Mouse (Mus musculus): ENCODE measurements around the gene Ctxn1. TPM values are rescaled to one million over a fixed set of nuclear protein-coding genes. Genes with fewer than 3 reads are reported as not detected.

Ctxn1 gene
- total RNA-seq, 2 experiments from 2014 or later: 599 to 686 TPM

DNA sequence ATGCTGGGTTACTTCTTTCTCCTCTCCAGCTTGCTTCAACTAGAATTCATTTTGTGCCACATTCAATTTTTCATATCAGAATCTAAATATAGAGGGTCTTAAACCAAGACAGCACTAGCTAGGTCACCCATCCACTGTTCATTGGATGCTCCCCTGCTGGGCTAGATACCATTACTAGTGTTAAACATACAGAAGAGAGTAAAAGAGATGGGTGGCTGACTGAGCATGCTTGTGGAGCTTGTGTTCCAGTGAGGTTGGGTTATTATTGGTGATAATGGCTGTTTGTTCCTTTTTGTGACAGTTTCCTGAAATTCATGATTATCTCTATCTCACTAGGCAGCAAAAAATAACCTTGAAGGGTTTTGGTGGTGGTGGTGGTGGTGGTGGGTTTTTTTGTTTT, 37.0 kb downstream of the Ctxn1 start:
- no peak for DNase-seq (ENCODE audit: low spot score in 2 of 2)
- intact Hi-C loops (cut with DNase I): no loop called here

DNA sequence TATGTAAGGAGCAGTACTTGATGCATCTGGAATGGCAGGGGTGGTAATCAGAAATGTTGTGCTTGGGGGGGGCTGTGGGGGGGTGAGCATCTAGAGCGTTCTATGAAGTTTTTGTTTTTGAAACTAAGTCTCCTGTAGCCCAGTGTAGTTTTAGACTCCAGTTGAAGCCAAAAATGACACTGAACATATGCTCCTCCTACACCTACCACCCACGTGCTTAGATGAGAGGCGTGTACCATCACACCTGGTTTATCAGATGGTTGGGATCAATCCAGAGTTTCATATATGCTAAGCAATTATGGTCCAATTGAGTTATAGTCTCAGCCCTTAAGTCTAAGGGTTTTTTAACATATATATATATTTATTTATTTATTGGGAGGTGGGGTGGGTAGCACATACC, 39.5 kb downstream of the Ctxn1 start:
- DNase-seq (ENCODE audit: low spot score in 2 of 2): peak; percentile 34 to 44
- intact Hi-C loops (cut with DNase I): loop anchor here (5.0 kb wide), 1 partner anchor 33 kb away; the partner anchor contains the start of gene Snapc2

DNA sequence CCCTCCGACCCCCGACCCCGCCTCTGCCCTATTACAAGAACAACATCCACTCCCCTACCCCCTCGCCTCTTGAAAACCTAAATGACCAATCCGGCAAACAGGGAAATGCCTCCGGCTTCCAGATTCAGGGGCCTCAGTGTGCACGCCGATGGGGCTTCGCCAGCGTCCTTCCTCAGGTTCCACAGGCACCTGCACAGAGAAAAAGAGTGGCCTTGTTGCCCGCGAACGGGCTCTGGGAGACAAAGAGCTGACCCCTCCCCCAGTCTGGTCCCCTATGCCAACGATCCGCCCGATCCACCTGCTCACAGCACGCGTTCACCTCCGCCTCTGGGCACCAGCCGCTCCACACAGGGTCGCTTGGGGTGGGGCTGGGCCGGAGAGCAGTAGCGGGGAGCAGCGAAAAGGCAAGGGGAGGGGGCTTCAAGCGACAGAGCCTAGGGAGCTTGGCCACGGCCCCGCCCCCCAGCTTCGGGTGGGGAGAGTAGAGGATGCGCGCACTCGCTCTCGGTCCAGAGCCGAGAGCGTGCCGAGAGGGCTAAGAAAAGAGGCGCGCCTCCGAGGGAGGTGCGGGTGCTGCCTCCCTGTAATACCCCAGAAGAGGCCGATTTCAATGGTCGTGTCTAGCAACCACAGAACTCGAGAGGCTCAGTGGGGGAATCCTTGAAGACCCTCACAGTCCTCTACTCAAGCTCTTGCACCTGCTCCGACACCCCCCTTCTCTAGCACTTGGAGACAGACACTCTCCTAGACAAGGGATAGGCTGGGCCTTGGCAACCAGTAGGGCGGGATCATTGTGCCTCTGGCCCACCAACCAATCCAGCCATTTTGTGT, 42.1 kb downstream of the Ctxn1 start, which contains the start of gene Prr36:
Prr36 (minus strand) TSS at position 669 of the 831 bp plus-strand sequence.
- intact Hi-C loops (cut with DNase I): loop anchor here (1.0 to 5.0 kb wide), 3 partner anchors 12 to 35 kb away; partner anchors contain the start of genes Gm49320, Map2k7 and Snapc2
- DNase-seq (ENCODE audit: low spot score in 2 of 2): peak; percentile 70 to 74

DNA sequence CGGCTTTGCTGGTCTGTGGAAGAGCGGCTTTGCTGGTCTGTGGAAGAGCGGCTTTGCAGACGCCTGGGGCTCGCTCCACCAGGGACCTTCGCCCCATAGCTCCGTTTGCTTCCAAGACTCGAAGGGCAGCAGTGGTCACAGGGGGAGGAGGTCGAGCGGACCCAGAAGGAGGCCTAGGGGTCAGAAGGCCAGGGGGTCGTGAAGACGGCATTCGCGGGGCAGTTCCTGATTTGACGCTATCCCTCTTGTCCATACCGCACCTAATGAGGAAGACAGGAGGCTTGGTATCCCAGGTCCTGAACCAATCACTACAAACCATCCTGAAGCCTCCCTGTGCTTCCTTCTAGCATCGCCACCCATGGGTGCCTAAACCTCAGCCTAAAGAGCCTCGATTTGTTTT, 42.8 kb downstream of the Ctxn1 start:
- intact Hi-C loops (cut with DNase I): loop anchor here (2.0 to 5.0 kb wide), 2 partner anchors 23 to 36 kb away; partner anchors contain the start of genes Gm49320, Map2k7 and Snapc2
- DNase-seq (ENCODE audit: low spot score in 2 of 2): peak in 1 of 2 experiments; percentile 23

DNA sequence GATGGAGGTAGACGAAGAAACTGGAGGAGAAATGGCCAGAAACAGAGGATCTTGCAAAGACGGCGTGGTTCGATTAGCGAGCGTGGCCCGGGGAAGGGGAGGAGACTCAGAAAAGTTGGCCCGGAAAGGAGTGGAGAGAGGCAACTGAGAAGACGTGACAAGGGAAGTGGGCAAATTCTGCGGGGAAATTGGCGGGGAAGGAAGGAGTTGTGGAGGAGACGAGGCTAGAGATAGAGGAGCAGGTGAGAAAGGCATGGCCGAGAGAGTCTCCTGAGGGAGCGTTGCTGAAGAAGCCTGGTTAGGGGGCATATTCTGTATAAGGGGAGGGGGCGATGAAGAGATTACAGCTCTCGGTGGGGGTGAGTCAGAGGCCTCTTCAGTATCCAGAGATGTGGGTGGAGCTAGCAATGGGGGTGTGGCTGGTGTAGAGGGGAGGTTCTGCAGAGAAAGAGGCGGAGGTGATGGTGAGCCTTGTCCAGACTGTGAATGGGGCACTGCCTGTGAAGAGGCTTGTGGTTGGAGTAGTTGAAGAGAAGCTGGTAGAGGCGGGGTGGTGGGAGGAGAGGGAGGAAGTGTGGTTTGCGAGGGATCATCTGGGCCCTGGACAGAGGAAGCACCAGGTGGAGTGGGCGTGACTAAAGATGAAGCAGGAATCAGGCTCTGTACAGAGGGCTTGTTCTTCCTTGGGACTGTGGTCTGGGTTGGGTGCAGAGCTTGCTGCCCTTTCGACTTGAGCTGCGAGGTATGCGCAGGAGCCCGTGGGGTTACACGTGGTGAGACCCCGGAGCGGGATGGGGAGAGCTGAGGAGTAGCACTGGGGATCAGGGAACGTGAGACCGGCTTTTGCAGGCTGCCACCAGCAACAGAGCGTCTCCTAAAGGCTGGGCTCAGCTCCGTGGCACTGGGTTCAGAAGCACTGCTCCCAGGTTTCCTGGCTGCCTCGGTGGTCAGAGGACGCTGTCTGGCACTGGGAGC, 44.8 kb downstream of the Ctxn1 start:
- intact Hi-C loops (cut with DNase I): no loop called here
- DNase-seq (ENCODE audit: low spot score in 2 of 2): peak in 1 of 2 experiments; percentile 20

DNA sequence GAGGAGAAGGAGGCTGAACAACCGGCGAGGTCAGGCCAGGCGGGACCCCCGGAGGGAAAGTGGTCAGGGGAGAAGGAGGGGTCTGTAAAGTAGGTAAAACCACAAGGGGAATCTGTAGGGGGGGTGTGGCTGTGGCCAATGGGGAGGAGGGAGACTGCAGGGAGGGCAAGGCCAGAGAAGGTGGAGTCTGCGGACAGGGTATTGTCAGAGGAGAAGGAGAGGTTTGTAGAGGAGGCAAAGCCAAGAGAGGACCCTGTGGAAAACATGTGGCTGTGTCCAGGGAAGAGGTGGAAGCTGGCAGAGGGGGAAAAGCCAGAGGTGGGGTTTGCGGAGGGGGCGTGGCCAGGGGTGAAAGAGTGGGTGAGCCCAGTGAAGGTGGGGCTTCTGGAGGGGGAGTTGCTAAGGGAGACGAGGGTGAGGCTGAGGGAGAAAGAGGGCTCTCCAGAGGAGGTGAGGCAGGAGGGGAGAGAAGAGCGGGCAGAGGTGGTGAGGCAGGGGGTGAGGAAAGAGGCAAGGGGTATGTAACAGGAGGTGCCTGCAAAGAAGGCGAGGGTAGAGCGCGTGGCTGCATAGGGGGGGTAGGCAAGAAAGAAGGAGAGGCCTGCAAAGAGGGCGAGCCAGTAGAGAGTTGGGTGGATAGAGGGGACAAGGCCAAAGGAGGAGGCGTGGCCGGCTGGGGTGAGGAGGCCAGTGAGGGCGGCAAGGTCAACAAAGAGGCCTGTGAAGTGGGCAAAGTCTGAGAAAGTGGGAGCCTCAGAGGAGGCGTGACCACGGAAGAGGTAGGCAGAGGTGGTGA, 45.7 kb downstream of the Ctxn1 start:
- intact Hi-C loops (cut with DNase I): no loop called here
- no peak for DNase-seq (ENCODE audit: low spot score in 2 of 2)

DNA sequence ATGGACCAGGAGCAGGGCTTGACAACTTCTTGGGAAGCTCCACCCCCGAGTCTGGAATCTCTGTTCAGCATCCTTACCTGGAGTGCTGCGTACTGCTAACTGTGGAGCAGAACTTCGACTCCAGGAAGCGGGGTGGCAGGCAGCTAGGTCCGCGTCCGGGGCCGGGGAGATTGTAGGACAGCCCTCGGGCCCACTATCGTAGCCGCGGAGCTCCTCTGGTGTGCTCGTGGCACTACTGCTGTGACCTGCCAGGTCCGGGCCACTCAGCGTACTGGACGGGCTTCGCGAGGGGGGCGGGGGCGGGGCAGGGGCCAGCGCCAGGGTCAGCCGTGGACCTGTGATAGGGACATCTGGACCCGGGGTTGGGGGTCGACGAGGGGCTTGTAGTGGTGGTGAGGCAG, 46.3 kb downstream of the Ctxn1 start:
- no peak for DNase-seq (ENCODE audit: low spot score in 2 of 2)
- intact Hi-C loops (cut with DNase I): no loop called here

DNA sequence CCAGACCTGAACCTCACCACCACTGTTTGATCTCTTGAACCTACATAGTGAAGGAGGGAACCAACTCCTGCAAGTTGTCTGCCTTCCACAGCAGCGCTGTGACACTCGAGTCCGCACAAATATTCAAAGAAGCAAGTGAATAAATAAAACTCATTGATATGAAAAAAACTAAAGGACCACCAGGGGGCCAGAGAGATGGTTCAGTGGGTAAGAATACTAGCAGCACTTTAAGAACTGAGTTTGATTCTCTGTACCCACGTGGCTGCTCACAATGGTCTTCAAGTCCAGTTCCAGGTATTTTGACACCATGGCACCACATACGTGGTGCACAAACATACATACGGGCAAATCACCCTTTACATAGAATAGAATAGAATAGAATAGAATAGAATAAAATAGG, 48.0 kb downstream of the Ctxn1 start:
- no peak for DNase-seq (ENCODE audit: low spot score in 2 of 2)
- intact Hi-C loops (cut with DNase I): no loop called here

Other genes with a start within 250 kb of the Ctxn1 start
- gene Cd209f, start 153.4 kb downstream of the Ctxn1 start, total RNA-seq (2021): not detected
- not detected for gene Cd209g, start 125.2 kb downstream of the Ctxn1 start, total RNA-seq (2021)
- 100 to 1,000 TPM; 104 to 117 TPM for gene Evi5l, start 92.7 kb downstream of the Ctxn1 start, total RNA-seq (2021)
- gene Prr36, start 41.8 kb downstream of the Ctxn1 start, total RNA-seq (2021): 10 to 100 TPM; 47.8 to 48.7 TPM
- not detected for gene Lrrc8e, start 32.4 kb downstream of the Ctxn1 start, total RNA-seq (2021)
- gene Map2k7, start 20.5 kb downstream of the Ctxn1 start, total RNA-seq (2021): 10 to 100 TPM; 96.5 to 97.2 TPM
- gene Gm49320, start 20.4 kb downstream of the Ctxn1 start, total RNA-seq (2021): 1 to 10 TPM in 1 of 2 experiments, not detected in 1; 1.4 TPM
- gene Tgfbr3l, start 11.1 kb downstream of the Ctxn1 start, total RNA-seq (2021): 10 to 100 TPM in 1 of 2 experiments, 1 to 10 TPM in 1; 6.4 to 14.1 TPM
- 10 to 100 TPM; 28.5 to 36.5 TPM for gene Snapc2, start 6.2 kb downstream of the Ctxn1 start, total RNA-seq (2021)
- gene Timm44, start 16.6 kb upstream of the Ctxn1 start, total RNA-seq (2021): 10 to 100 TPM; 58.9 to 75.6 TPM
- 10 to 100 TPM; 14.7 to 32.5 TPM for gene Ccl25, start 65.9 kb upstream of the Ctxn1 start, total RNA-seq (2021)
- 10 to 100 TPM; 67.1 to 79.3 TPM for gene Elavl1, start 66.1 kb upstream of the Ctxn1 start, total RNA-seq (2021)
- gene Cers4, start 233.8 kb upstream of the Ctxn1 start, total RNA-seq (2021): 10 to 100 TPM; 40.8 to 51.6 TPM